Mouse (Mus musculus) bone marrow macrophage, adult 2 months (primary cell): ENCODE results near the gene Stat6.

Source experiments
- CTCF ChIP-seq: IDR thresholded peaks from 2 replicates; pipeline ENCODE4 v1.5.1; 2012; ENCODE audit warnings: low read depth, mild to moderate bottlenecking, low read length, moderate library complexity
- POLR2A ChIP-seq: IDR thresholded peaks from 2 replicates; pipeline ENCODE4 v1.6.1; 2012; ENCODE audit warnings: mild to moderate bottlenecking, low read depth, low read length, borderline replicate concordance

DNA sequence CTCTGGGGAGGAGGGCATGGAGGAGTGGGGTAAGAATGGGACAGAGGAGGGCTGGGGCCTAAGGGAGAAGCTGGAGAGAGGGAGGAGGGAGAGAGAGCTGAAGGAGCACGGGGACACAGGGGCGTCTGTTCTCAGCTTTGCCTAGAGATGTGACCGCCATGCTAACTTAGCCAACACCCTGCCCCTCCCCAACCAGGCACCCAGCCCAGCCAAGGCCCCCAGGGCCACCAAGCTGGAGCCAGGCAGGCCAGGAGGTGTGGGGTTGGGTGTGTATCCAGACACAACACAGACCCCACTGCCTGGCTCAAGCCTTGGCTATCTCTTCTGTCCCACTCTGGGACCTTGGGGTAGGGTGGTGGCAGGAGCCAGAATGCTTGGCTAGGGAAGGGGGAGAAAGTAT is 27.2 kb upstream of the Stat6 start:
- no peak for TF ChIP-seq POLR2A
- no peak for TF ChIP-seq CTCF
